Mouse (Mus musculus): ENCODE results near the gene Irgm1. TPM values are rescaled to one million over a fixed set of nuclear protein-coding genes. Genes with fewer than 3 reads are reported as not detected.

Gene Irgm1
- total RNA-seq, 2 experiments from 2014 or later, result 1.4 TPM

DNA sequence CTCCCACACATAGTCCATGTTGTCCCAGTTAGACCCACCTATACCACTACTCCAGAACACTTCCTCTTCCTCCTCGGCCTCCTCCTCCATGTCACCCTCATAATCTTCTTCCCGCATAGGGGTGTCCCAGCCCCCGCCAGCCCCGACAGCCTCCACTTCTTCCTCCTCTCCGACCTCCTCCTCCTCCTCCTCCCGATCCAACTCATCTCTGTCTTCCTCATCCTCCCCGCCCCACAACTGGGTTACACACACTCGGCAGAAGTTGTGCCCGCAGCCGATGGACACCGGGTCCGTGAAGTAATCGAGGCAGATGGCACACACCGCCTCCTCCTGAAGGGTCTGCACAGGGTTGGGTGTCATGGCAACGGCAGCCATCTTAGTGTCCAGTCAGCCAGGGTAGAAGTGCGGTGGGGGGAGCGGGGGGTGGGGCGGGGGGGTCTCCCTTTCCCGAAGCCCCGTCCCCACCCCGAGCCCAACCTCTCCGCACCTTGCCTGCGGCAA lies 55.2 kb downstream of the Irgm1 start:
- peak; percentile 80 for DNase-seq
- intact Hi-C loops (cut with DNase I), result no loop called here

- intact Hi-C loops (cut with DNase I), result no loop called here
These were observed 55.6 kb downstream of the Irgm1 start for GRCm38 (mm10) chr11:48815851-48816250.

GRCm38 (mm10) chr11:48813782-48814181 lies 57.7 kb downstream of the Irgm1 start:
- intact Hi-C loops (cut with DNase I), result no loop called here
- no peak for DNase-seq

More at GRCm38 (mm10) chr11:48815851-48816250, 55.6 kb downstream of the Irgm1 start:
- peak; percentile 10 for DNase-seq

Other genes with a start within 250 kb of the Irgm1 start
- gene Rack1, start 71.4 kb downstream of the Irgm1 start, total RNA-seq (2021), result 100 to 1,000 TPM; 486 to 572 TPM
- gene Trim41, start 54.3 kb downstream of the Irgm1 start, total RNA-seq (2021), result 10 to 100 TPM; 53.6 to 54.3 TPM
- 10 to 100 TPM in 1 of 2 experiments, 1 to 10 TPM in 1; 9.4 to 12.4 TPM for gene Trim7, start 45.5 kb downstream of the Irgm1 start, total RNA-seq (2021)
- gene Gm12184, start 45.0 kb downstream of the Irgm1 start, total RNA-seq (2021), result 1 to 10 TPM in 1 of 2 experiments, under 1 TPM in 1; 0.89 to 2.4 TPM
- gene Gm5431, start 30.5 kb upstream of the Irgm1 start, total RNA-seq (2021), result under 1 TPM in 1 of 2 experiments, not detected in 1; 0.22 TPM
- 1 to 10 TPM in 1 of 2 experiments, under 1 TPM in 1; 0.60 to 1.0 TPM for gene Psme2b, start 74.5 kb upstream of the Irgm1 start, total RNA-seq (2021)
- gene Olfr56, start 107.2 kb upstream of the Irgm1 start, total RNA-seq (2021), result not detected
- under 1 TPM; 0.20 to 0.46 TPM for gene 9930111J21Rik1, start 107.7 kb upstream of the Irgm1 start, total RNA-seq (2021)
- under 1 TPM; 0.06 to 0.10 TPM for gene Gm12185, start 120.5 kb upstream of the Irgm1 start, total RNA-seq (2021)
- not detected for gene Tgtp1, start 122.5 kb upstream of the Irgm1 start, total RNA-seq (2021)
- 1 to 10 TPM in 1 of 2 experiments, under 1 TPM in 1; 0.56 to 1.0 TPM for gene 9930111J21Rik2, start 179.6 kb upstream of the Irgm1 start, total RNA-seq (2021)
- not detected for gene Tgtp2, start 192.5 kb upstream of the Irgm1 start, total RNA-seq (2021)
- gene Ifi47, start 204.9 kb upstream of the Irgm1 start, total RNA-seq (2021), result under 1 TPM; 0.48 to 0.90 TPM
- gene Olfr1396, start 243.2 kb upstream of the Irgm1 start, total RNA-seq (2021), result not detected